17 mouse cellular contexts compared by ENCODE assay signal in the genomic region with DNA sequence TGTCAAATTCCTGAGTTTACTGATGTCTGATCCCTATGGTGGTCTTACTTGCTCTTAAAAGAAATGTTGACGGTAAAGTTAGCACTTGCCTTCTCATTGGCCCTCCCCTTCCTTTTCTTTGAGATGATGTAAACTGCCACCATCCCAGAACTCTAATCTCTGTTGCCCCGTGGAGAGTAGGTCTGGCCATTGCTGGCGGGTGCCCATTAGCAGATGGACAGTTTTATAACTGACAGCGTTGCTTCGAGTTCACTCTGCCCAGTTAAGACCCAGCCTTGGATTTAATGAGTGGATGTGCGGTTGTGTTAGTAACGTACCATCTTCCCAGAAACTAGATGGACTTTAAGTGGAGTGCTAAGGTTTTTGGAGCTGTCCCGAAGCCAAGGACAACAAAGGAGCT.
"Had no signal": no experiment of that assay in that cellular context is flagged by ENCODE, and none has a peak within 500 bp of the region (broad histone marks: within the 10 kb centered on the region; RNA-seq: fewer than 3 reads in every experiment).

No protein-coding gene starts in this region.

- H3K4me1 ChIP-seq: lung, embryonic 15.5 days; megakaryocyte, embryonic 14.5 days; stomach, embryonic 15.5 days had no signal

- H3K4me3 ChIP-seq: lung, embryonic 15.5 days; megakaryocyte, embryonic 14.5 days; midbrain, embryonic 12.5 days; neural tube, embryonic 12.5 days; stomach, embryonic 15.5 days had no signal

- H3K36me3 ChIP-seq: lung, embryonic 15.5 days; midbrain, embryonic 12.5 days; neural tube, embryonic 12.5 days; stomach, embryonic 15.5 days had no signal

- H3K27me3 ChIP-seq: lung, embryonic 15.5 days; megakaryocyte, embryonic 14.5 days; midbrain, embryonic 12.5 days; neural tube, embryonic 12.5 days; stomach, embryonic 15.5 days had no signal

- H3K9me3 ChIP-seq: lung, embryonic 15.5 days; megakaryocyte, embryonic 14.5 days; midbrain, embryonic 12.5 days; neural tube, embryonic 12.5 days; stomach, embryonic 15.5 days had no signal

- H3K9ac ChIP-seq: liver, postnatal 0 days; lung, embryonic 15.5 days; midbrain, embryonic 12.5 days; neural tube, embryonic 12.5 days; stomach, embryonic 15.5 days had no signal

- H3K27ac ChIP-seq: lung, embryonic 15.5 days; macrophage; midbrain, embryonic 12.5 days; neural tube, embryonic 12.5 days; stomach, embryonic 15.5 days; stomach, postnatal 0 days had no signal

- H3K4me2 ChIP-seq: lung, embryonic 15.5 days; midbrain, embryonic 12.5 days; neural tube, embryonic 12.5 days; stomach, embryonic 15.5 days had no signal

- ATAC-seq: liver, postnatal 0 days; lung, postnatal 0 days had no signal

- DNase-seq: liver, postnatal 0 days; lung, adult 2 months; lung, postnatal 14 days; lung, postnatal 36 days; midbrain, embryonic 14.5 days; right cerebral cortex, postnatal 14 days; thymus, adult 2 months; thymus, postnatal 25 days; thymus, postnatal 4 days had no signal
